Mouse (Mus musculus): ENCODE results near the gene Pitx1. TPM values are rescaled to one million over a fixed set of nuclear protein-coding genes. Genes with fewer than 3 reads are reported as not detected.

Gene Pitx1
- total RNA-seq, 4 experiments from 2014 or later, result not detected

DNA sequence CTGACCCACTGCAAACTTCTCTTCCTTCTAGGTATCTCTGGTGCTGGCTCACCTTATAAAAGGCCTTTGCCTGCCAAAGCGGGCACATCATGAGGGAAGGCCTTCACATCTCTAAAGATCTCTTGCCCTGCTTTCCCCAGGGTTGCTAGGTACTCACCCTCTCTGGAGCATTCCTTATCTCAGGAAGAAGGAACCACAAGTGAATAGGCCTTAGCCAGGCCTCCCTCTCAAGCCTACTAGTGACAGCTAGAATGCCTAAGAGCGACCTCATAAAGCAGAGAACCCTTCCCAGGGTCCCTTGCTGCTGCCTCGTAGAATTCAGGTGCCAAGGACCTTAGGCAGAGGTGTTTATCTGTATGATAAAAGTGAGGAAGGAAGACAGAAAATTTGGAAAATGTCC lies 51.7 kb downstream of the Pitx1 start, which contains the start of gene Catsper3:
Gene Catsper3 (plus strand): TSS at position 301 of the 400 bp plus-strand sequence.
- DNase-seq (ENCODE audit: low spot score in 2 of 2), result no peak

DNA sequence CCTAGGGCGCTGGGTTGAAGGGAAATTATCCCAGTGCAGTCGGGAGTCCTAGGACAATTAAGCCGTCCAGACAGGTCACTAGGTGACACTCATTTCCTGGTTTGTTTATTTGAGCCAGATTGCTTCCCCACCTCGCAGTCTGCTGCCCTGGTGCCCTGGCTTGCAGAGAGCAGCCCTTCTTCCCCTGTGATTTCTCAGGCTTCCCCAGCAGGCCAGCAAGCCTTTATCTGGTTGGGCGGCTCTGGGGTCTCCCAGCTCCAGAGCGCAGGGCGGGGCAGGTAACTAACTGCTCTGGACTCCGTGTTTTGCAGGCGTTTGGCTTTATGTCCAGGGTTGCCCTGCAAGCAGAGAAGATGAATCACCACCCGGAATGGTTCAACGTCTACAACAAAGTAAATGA lies 60.9 kb downstream of the Pitx1 start:
- no peak for DNase-seq (ENCODE audit: low spot score in 2 of 2)

Other genes with a start within 250 kb of the Pitx1 start
- gene B4galt7, start 236.3 kb downstream of the Pitx1 start, total RNA-seq (2022), result 10 to 100 TPM; 21.5 to 28.7 (median 24.8) TPM
- gene Caml, start 213.2 kb downstream of the Pitx1 start, total RNA-seq (2022), result 10 to 100 TPM; 41.5 to 54.7 (median 46.1) TPM
- 10 to 100 TPM; 41.8 to 48.4 (median 46.2) TPM for gene Ddx46, start 201.2 kb downstream of the Pitx1 start, total RNA-seq (2022)
- gene B230219D22Rik, start 143.1 kb downstream of the Pitx1 start, total RNA-seq (2022), result 10 to 100 TPM; 67.1 to 69.6 (median 68.9) TPM
- 10 to 100 TPM; 68.6 to 75.2 (median 72.6) TPM for gene Txndc15, start 121.5 kb downstream of the Pitx1 start, total RNA-seq (2022)
- 10 to 100 TPM; 28.8 to 41.8 (median 38.5) TPM for gene Pcbd2, start 108.8 kb downstream of the Pitx1 start, total RNA-seq (2022)
- gene Catsper3, start 51.6 kb downstream of the Pitx1 start, total RNA-seq (2022), result under 1 TPM; 0.29 to 0.64 (median 0.48) TPM

Data from layer of hippocampus, adult 8-10 months (tissue).